Mouse (Mus musculus) limb, embryonic 11.5 days (tissue): ENCODE results near the gene Eif3i. TPM values are rescaled to one million over a fixed set of nuclear protein-coding genes. Genes with fewer than 3 reads are reported as not detected.

Experiments used
- ATAC-seq: fragments of 200-750 bp; cut with Nextera tagmentation; 2 replicates; pipeline ENCODE4 v1.8.0; 2017; ENCODE audit warnings: low read depth; ENCODE audit not compliant: insufficient number of reproducible peaks, low FRiP score, low TSS enrichment
- DNase-seq: peaks from one replicate; pipeline ENCODE4 v3.0.0-alpha.2; 2015; ENCODE audit warnings: low spot score
- H3K27ac ChIP-seq: fragments of 300-500 bp; sonication (generic); replicated peaks from 2 replicates; pipeline ENCODE4 v1.5.1; 2014; ENCODE audit warnings: low read depth, mild to moderate bottlenecking, low read length
- H3K27me3 ChIP-seq: fragments of 300-500 bp; sonication (generic); 2 replicates; pipeline ENCODE4 v1.6.1; 2014; ENCODE audit warnings: mild to moderate bottlenecking, low read length, mixed read lengths; ENCODE audit not compliant: control insufficient read depth, insufficient read depth
- H3K36me3 ChIP-seq: fragments of 300-500 bp; sonication (generic); 2 replicates; pipeline ENCODE4 v1.6.1; 2014; ENCODE audit warnings: mild to moderate bottlenecking, low read length, moderate library complexity, mixed read lengths; ENCODE audit not compliant: control insufficient read depth, insufficient read depth
- H3K4me1 ChIP-seq: fragments of 300-500 bp; sonication (generic); 2 replicates; pipeline ENCODE4 v1.6.1; 2014; ENCODE audit warnings: low read length, mixed read lengths; ENCODE audit not compliant: control insufficient read depth, insufficient read depth
- H3K4me2 ChIP-seq: fragments of 300-500 bp; sonication (generic); 2 replicates; pipeline ENCODE4 v1.6.1; 2014; ENCODE audit warnings: low read depth, mild to moderate bottlenecking, moderate library complexity; ENCODE audit not compliant: severe bottlenecking
- H3K4me3 ChIP-seq: fragments of 300-500 bp; sonication (generic); 2 replicates; pipeline ENCODE4 v1.5.1; 2014; ENCODE audit warnings: low read depth, low read length
- H3K9ac ChIP-seq: fragments of 300-500 bp; sonication (generic); 2 replicates; pipeline ENCODE4 v1.6.1; 2014; ENCODE audit warnings: mild to moderate bottlenecking, low read length
- H3K9me3 ChIP-seq: fragments of 300-500 bp; sonication (generic); 2 replicates; pipeline ENCODE4 v1.6.1; 2016; ENCODE audit warnings: low read length; ENCODE audit not compliant: control insufficient read depth
- WGBS: fragments of 180-500 bp; shearing (Covaris S2); extraction: QIAGEN DNeasy Blood & Tissue Kit; methylation state at CpG from one replicate; pipeline ENCODE4 v1.1.7; 2014; 5-methylcytosine and 5-hydroxymethylcytosine counted together
- polyA plus RNA-seq: library from polyadenylated mRNA; unstranded; fragments of >200 nt; fragmentation: Nextera tagmentation; extraction: Ambion mirVana; gene quantifications from 2 replicates; pipeline ENCODE4 v1.2.1, GENCODE M21; 2014

Eif3i gene
- polyA plus RNA-seq, 1 experiment from 2014 or later = 317 TPM

- WGBS = 72% methylated on average over 11 of the region's 11 CpGs
- Histone ChIP-seq H3K9me3 (no peaks in the 10 kb centered on the region), H3K4me2 (peak overlapping the region; percentile 84; the same call in 1 of the 2 replicates), H3K36me3 (peaks cover 8% of the 10 kb centered on the region), H3K27me3 (no peaks in the 10 kb centered on the region), H3K4me1 (peaks cover 28% of the 10 kb centered on the region), H3K27ac (no peak overlapping the region), H3K4me3 (no peak overlapping the region), H3K9ac (no peak overlapping the region; the same call in 1 of the 2 replicates)
- DNase-seq (no peak), ATAC-seq (no peak)
These were observed 21.8 kb upstream of the Eif3i start for GRCm38 (mm10) chr4:129622120-129622802.

- no peak overlapping the region for H3K9ac ChIP-seq
- H3K4me3 ChIP-seq = no peak overlapping the region
- H3K27ac ChIP-seq = no peak overlapping the region
- H3K36me3 ChIP-seq = peaks cover 2% of the 10 kb centered on the region
- no peaks in the 10 kb centered on the region for H3K9me3 ChIP-seq
- WGBS = 78% methylated on average over 8 of the region's 8 CpGs
- DNase-seq = no peak
- H3K4me1 ChIP-seq = peaks cover 28% of the 10 kb centered on the region
- H3K4me2 ChIP-seq = no peak overlapping the region
- H3K27me3 ChIP-seq = no peaks in the 10 kb centered on the region
- ATAC-seq = no peak
These were observed 20.9 kb upstream of the Eif3i start for GRCm38 (mm10) chr4:129621283-129621841.

GRCm38 (mm10) chr4:129620419-129621282, 20.2 kb upstream of the Eif3i start:
- H3K36me3 ChIP-seq = no peaks in the 10 kb centered on the region; the same call in none of the 2 replicates
- 88% methylated on average over 11 of the region's 11 CpGs for WGBS
- H3K4me1 ChIP-seq = peaks cover 27% of the 10 kb centered on the region
- H3K9me3 ChIP-seq = no peaks in the 10 kb centered on the region
- DNase-seq (no peak), ATAC-seq (no peak)
- H3K27me3 ChIP-seq = no peaks in the 10 kb centered on the region
- no peak overlapping the region for H3K27ac ChIP-seq
- no peak overlapping the region for H3K4me3 ChIP-seq
- H3K9ac ChIP-seq = no peak overlapping the region
- H3K4me2 ChIP-seq = no peak overlapping the region

- no peaks in the 10 kb centered on the region for H3K27me3 ChIP-seq
- DNase-seq (peak; percentile 93), ATAC-seq (peak; percentile 81; the same call in 1 of the 2 replicates)
- peak within 1 kb of the TSS; percentile 69 for H3K9ac ChIP-seq
- no peaks in the 10 kb centered on the region; the same call in none of the 2 replicates for H3K36me3 ChIP-seq
- peak within 1 kb of the TSS; percentile 52; the same call in 1 of the 2 replicates for H3K27ac ChIP-seq
- 4% methylated on average over 43 of the region's 44 CpGs for WGBS
- H3K4me1 ChIP-seq = peaks cover 14% of the 10 kb centered on the region
- H3K4me2 ChIP-seq = peak within 1 kb of the TSS; percentile 53
- H3K4me3 ChIP-seq = peak within 1 kb of the TSS; percentile 46
- no peaks in the 10 kb centered on the region for H3K9me3 ChIP-seq
These were observed 18.6 kb upstream of the Eif3i start, which contains the start of gene Iqcc for GRCm38 (mm10) chr4:129618786-129619691. Gene Iqcc (minus strand): TSS chr4:129619099.

GRCm38 (mm10) chr4:129618031-129618430, 17.6 kb upstream of the Eif3i start:
- peaks cover 11% of the 10 kb centered on the region for H3K4me1 ChIP-seq
- peak overlapping the region; percentile 53 for H3K4me2 ChIP-seq
- H3K27ac ChIP-seq = no peak overlapping the region
- no peak for DNase-seq
- H3K36me3 ChIP-seq = no peaks in the 10 kb centered on the region; the same call in none of the 2 replicates
- peak overlapping the region; percentile 69; the same call in 1 of the 2 replicates for H3K9ac ChIP-seq
- no peak for ATAC-seq
- WGBS = 95% methylated on average over 5 of the region's 5 CpGs
- no peaks in the 10 kb centered on the region for H3K27me3 ChIP-seq
- no peaks in the 10 kb centered on the region for H3K9me3 ChIP-seq
- H3K4me3 ChIP-seq = peak overlapping the region; percentile 46

- Histone ChIP-seq H3K27ac (no peak overlapping the region), H3K27me3 (no peaks in the 10 kb centered on the region), H3K4me3 (no peak overlapping the region), H3K4me1 (peaks cover 4% of the 10 kb centered on the region; the same call in 1 of the 2 replicates), H3K9ac (no peak overlapping the region), H3K9me3 (no peaks in the 10 kb centered on the region), H3K4me2 (no peak overlapping the region), H3K36me3 (no peaks in the 10 kb centered on the region; the same call in none of the 2 replicates)
- DNase-seq (no peak), ATAC-seq (no peak)
- WGBS = 92% methylated on average over 7 of the region's 7 CpGs
These were observed 16.7 kb upstream of the Eif3i start for GRCm38 (mm10) chr4:129617121-129617641.

GRCm38 (mm10) chr4:129616631-129617030, 16.2 kb upstream of the Eif3i start:
- Histone ChIP-seq H3K4me2 (no peak overlapping the region), H3K36me3 (no peaks in the 10 kb centered on the region; the same call in none of the 2 replicates), H3K9me3 (no peaks in the 10 kb centered on the region), H3K4me3 (no peak overlapping the region), H3K27ac (no peak overlapping the region), H3K4me1 (peaks cover 4% of the 10 kb centered on the region; the same call in 1 of the 2 replicates), H3K9ac (no peak overlapping the region), H3K27me3 (no peaks in the 10 kb centered on the region)
- ATAC-seq (no peak), DNase-seq (no peak)
- 92% methylated on average over 3 of the region's 3 CpGs for WGBS
